In genomic region chr8:57095169-57095568, GRCm38 (mm10) we compare ENCODE assay signal across 18 mouse cellular contexts.
"Had no signal": no experiment of that assay in that cellular context is flagged by ENCODE, and none has a peak within 500 bp of the region (broad histone marks: within the 10 kb centered on the region; RNA-seq: fewer than 3 reads in every experiment).

No protein-coding gene starts in this region.

- ATAC-seq: midbrain, embryonic 13.5 days; midbrain, embryonic 16.5 days had no signal

- H3K27ac ChIP-seq: midbrain, embryonic 10.5 days; midbrain, embryonic 13.5 days; neural tube, embryonic 13.5 days; neural tube, embryonic 15.5 days had no signal

- H3K4me2 ChIP-seq: lung, embryonic 14.5 days; midbrain, embryonic 13.5 days; neural tube, embryonic 13.5 days; neural tube, embryonic 15.5 days had no signal

- H3K27me3 ChIP-seq: midbrain, embryonic 13.5 days; neural tube, embryonic 13.5 days; neural tube, embryonic 15.5 days had no signal

- H3K9me3 ChIP-seq: midbrain, embryonic 10.5 days; midbrain, embryonic 13.5 days; neural tube, embryonic 13.5 days; neural tube, embryonic 15.5 days had no signal

- H3K36me3 ChIP-seq: midbrain, embryonic 10.5 days; midbrain, embryonic 13.5 days; neural tube, embryonic 13.5 days; neural tube, embryonic 15.5 days had no signal

- DNase-seq: lung, adult 18-20 months; lung, embryonic 14.5 days; lung, postnatal 10 days; lung, postnatal 4 days; retina, postnatal 1 day; right cerebral cortex, adult 18-20 months; right cerebral cortex, postnatal 25 days; right cerebral cortex, postnatal 4 days; spleen, adult 18-20 months; thymus, adult 18-20 months; thymus, postnatal 14 days; thymus, postnatal 36 days had no signal

- H3K9ac ChIP-seq: lung, embryonic 14.5 days; midbrain, embryonic 13.5 days; neural tube, embryonic 13.5 days; neural tube, embryonic 15.5 days had no signal

- H3K4me3 ChIP-seq: midbrain, embryonic 10.5 days; midbrain, embryonic 13.5 days; myocyte; neural tube, embryonic 13.5 days; neural tube, embryonic 15.5 days had no signal

- H3K4me1 ChIP-seq: midbrain, embryonic 10.5 days; midbrain, embryonic 13.5 days; neural tube, embryonic 13.5 days; neural tube, embryonic 15.5 days had no signal
